In genomic region chr12:76478309-76479023, GRCm38 (mm10) we compare ENCODE assay signal across 12 mouse cellular contexts. TPM values are rescaled to one million over a fixed set of nuclear protein-coding genes. Genes with fewer than 3 reads are reported as not detected.
DNase-seq lines count a peak whose midpoint lies in the region; ATAC-seq and TF ChIP-seq lines count a peak whose summit lies in the region.
"Had no signal": no experiment of that assay in that cellular context is flagged by ENCODE, and none has a peak within 500 bp of the region (broad histone marks: within the 10 kb centered on the region; RNA-seq: fewer than 3 reads in every experiment).

No protein-coding gene starts in this region.

- TF ChIP-seq EP300 in lung, postnatal 0 days (IDR thresholded peaks at IDR 0.05), result no peak

- no peak overlapping the region for H3K27ac ChIP-seq in lung, postnatal 0 days (ENCODE audit: low read length)
- H3K27ac ChIP-seq in heart, embryonic 16.5 days (ENCODE audit: low read length), result peak overlapping the region; percentile 79
- H3K27ac ChIP-seq in stomach, embryonic 14.5 days (ENCODE audit: low read length), result peak overlapping the region; percentile 18; the same call in 1 of the 2 replicates

- no peak for TF ChIP-seq CTCF in lung, postnatal 0 days (IDR thresholded peaks at IDR 0.05)

- 12% methylated on average over 13 of the region's 14 CpGs for WGBS in lung, postnatal 0 days
- 23% methylated on average over 14 of the region's 14 CpGs for WGBS in heart, embryonic 16.5 days
- WGBS in stomach, embryonic 14.5 days, result 38% methylated on average over 13 of the region's 14 CpGs

- 0 out of 2 replicates have a peak, but pooled peaks cover 4% of the 10 kb centered on the region for H3K4me1 ChIP-seq in lung, postnatal 0 days (ENCODE audit: insufficient read depth, low read depth, low read length)
- peaks cover 18% of the 10 kb centered on the region for H3K4me1 ChIP-seq in heart, embryonic 16.5 days (ENCODE audit: control insufficient read depth, insufficient read depth, low read length)
- H3K4me1 ChIP-seq in stomach, embryonic 14.5 days (ENCODE audit: control insufficient read depth, insufficient read depth, low read length), result peaks cover 6% of the 10 kb centered on the region; the same call in 1 of the 2 replicates

- no peak overlapping the region for H3K4me3 ChIP-seq in lung, postnatal 0 days (ENCODE audit: low read depth, low read length)
- H3K4me3 ChIP-seq in heart, embryonic 16.5 days (ENCODE audit: low read length), result peak overlapping the region; percentile 20
- no peak overlapping the region for H3K4me3 ChIP-seq in stomach, embryonic 14.5 days (ENCODE audit: low read depth, low read length)

- H3K36me3 ChIP-seq in lung, postnatal 0 days (ENCODE audit: insufficient read depth, low read length), result no peaks in the 10 kb centered on the region
- no peaks in the 10 kb centered on the region for H3K36me3 ChIP-seq in heart, embryonic 16.5 days (ENCODE audit: control insufficient read depth, insufficient read depth)
- no peaks in the 10 kb centered on the region for H3K36me3 ChIP-seq in stomach, embryonic 14.5 days (ENCODE audit: control insufficient read depth, insufficient read depth, low read length)

- peak overlapping the region; percentile 32; the same call in 1 of the 2 replicates for H3K4me2 ChIP-seq in lung, postnatal 0 days (replicated peaks; ENCODE audit: low read depth, low read length)
- H3K4me2 ChIP-seq in heart, embryonic 16.5 days (ENCODE audit: low read depth, low read length), result peak overlapping the region; percentile 55
- H3K4me2 ChIP-seq in stomach, embryonic 14.5 days (replicated peaks; ENCODE audit: low read depth, low read length), result no peak overlapping the region

- no peak overlapping the region for H3K9ac ChIP-seq in lung, postnatal 0 days (replicated peaks; ENCODE audit: low read depth)
- peak overlapping the region; percentile 32; the same call in 1 of the 2 replicates for H3K9ac ChIP-seq in heart, embryonic 16.5 days (ENCODE audit: low read length)
- H3K9ac ChIP-seq in stomach, embryonic 14.5 days (replicated peaks; ENCODE audit: low read depth, low read length), result no peak overlapping the region

- H3K27me3 ChIP-seq in lung, postnatal 0 days (replicated peaks; ENCODE audit: insufficient read depth, low read length), result no peaks in the 10 kb centered on the region
- H3K27me3 ChIP-seq in heart, embryonic 16.5 days (ENCODE audit: control insufficient read depth, insufficient read depth, low read length), result no peaks in the 10 kb centered on the region
- no peaks in the 10 kb centered on the region for H3K27me3 ChIP-seq in stomach, embryonic 14.5 days (ENCODE audit: control insufficient read depth, insufficient read depth, low read length)

- H3K9me3 ChIP-seq in lung, postnatal 0 days (ENCODE audit: low read length), result no peaks in the 10 kb centered on the region
- no peaks in the 10 kb centered on the region for H3K9me3 ChIP-seq in heart, embryonic 16.5 days (replicated peaks; ENCODE audit: control insufficient read depth, low read length)
- H3K9me3 ChIP-seq in stomach, embryonic 14.5 days (ENCODE audit: control insufficient read depth, low read depth, low read length), result no peaks in the 10 kb centered on the region

- intact Hi-C loops in heart, postnatal 14 days (cut with DNase I), result loop anchor here (10.0 kb wide), 2 partner anchors 104 to 214 kb away; partner anchors contain the start of gene Zbtb1

- peak; percentile 94 for DNase-seq in heart, adult 11 months
- no peak for DNase-seq in heart, postnatal 14 days
- no peak for DNase-seq in lung, postnatal 0 days (ENCODE audit: low spot score)
- no peak for DNase-seq in lung, postnatal 36 days
- DNase-seq in right cerebral cortex, adult 18-20 months, result no peak
- DNase-seq: adrenal gland, adult 2 months; kidney, postnatal 14 days; thymus, postnatal 25 days had no signal

- no peak for ATAC-seq in lung, postnatal 0 days
- ATAC-seq in heart, embryonic 16.5 days (replicated peaks; ENCODE audit: extremely low read depth, insufficient read depth, low FRiP score), result no peak
- no peak for ATAC-seq in stomach, embryonic 14.5 days (ENCODE audit: insufficient number of reproducible peaks, insufficient read depth, low FRiP score, low read depth)
- ATAC-seq in cerebellum, adult (ENCODE audit: insufficient number of reproducible peaks, low FRiP score, low TSS enrichment), result no peak
- ATAC-seq: forebrain, embryonic 16.5 days had no signal

RNA-seq across cellular contexts. Expression of gene Plekhg3, which starts 52.2 kb away (rescaled TPM):
- total RNA-seq in heart, postnatal 14 days (2021), result 10 to 100 TPM; 19.1 to 20.4 TPM
- 2.1 and 2.9 TPM in 2 replicates for polyA plus RNA-seq in lung, postnatal 0 days (2015; fragmentation: Nextera tagmentation; extraction: Ambion mirVana)
- 6.8 and 9.5 TPM in 2 replicates for polyA plus RNA-seq in heart, embryonic 16.5 days (2015; fragmentation: Nextera tagmentation; extraction: Ambion mirVana)
- polyA plus RNA-seq in stomach, embryonic 14.5 days (2014; fragmentation: Nextera tagmentation; extraction: Ambion mirVana), result 13.8 TPM in 2 replicates
